Mouse (Mus musculus): ENCODE results near the gene Zfp57. TPM values are rescaled to one million over a fixed set of nuclear protein-coding genes. Genes with fewer than 3 reads are reported as not detected.

Gene Zfp57
- 4.5 and 5.2 TPM in 2 replicates for polyA plus RNA-seq (2012; rRNA removed)

DNA sequence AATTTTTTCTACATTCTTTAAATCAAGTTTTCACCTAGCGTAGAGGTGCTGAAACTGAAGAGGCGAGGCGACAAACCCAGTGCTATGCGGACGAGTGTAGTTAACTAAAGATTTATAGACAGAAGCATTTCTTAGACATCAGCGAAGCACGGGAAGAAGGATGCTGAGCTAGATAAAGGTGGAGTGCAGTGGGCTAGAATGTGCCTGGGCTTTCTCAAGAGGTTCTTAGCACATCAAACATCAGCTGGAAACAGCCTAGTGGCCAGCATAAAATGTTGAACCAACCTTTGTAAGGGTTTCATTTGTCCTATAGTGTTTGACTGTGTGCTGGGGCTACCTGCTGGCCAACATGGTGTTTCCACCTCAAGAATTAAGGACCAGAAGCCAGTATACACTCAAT lies at the start of gene Zfp57:
Gene Zfp57 (plus strand): TSS at position 301 of the 400 bp plus-strand sequence.

DNA sequence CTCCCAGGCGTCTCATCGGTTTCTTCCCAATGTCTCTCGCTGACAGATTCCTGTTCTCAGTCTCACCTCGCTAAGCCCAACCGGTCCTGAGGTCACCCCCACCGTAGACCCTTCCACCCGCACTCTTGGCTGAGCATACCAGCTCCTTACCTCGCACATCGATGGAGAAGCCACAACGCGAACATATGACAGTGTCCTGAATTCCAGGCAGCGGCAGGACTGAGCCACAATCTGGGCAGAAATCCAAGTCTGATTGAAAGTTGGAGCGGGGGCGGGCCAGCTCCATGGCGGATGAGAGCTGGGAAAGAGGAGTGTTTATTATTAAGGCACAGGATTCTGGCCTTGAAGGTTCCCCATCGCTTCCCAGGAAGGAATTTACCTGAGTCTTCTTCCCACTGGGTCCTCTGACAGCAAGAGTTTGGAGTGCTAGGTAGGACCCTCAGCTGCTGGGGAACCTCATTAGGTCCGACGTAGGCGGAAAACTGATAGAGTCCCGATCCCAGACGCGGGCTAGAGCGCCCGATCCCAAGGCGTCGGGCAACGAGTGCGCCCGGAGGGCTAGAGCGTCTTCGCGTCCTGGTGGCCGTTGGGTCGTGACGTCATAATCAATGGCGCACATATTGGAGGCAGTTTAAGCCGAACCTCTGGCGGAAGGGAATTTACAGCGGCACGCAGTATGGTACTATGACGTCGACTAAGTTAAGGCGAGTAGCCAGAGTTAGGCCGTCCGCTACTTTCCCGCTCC lies 42.8 kb upstream of the Zfp57 start, which contains the start of the genes Znrd1 and Znrd1as:
Gene Znrd1 (minus strand): TSS at position 561 of the 745 bp plus-strand sequence.
Gene Znrd1as (plus strand): TSS at position 594 of the 745 bp plus-strand sequence.

DNA sequence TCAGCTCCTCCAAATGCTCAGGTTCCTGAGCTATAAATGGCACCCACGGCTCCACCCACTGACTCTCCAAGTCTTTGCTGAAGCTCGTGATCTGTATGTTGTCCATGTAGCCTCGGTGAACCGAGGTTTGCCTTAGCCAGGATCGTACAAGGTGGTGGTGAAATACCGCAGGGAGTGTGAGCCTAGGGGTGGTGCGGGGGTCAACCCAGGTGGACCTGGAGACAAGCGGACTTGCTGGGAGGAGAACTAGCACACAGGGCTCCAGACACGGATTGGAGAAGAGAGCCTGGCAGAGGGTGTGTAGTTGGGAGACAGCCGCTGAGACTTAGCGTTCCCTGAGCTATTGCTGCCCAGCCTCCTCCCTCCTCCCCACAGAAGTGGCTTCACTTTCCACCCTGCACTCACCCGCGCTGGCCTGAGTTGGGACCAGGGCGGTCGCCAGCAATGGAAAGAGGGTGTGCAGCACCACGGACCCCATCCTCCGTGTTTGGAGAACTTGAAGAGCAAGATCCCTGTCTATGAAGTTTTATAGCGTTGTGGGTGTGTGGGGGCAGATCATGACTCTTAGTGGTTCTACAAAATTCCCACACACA lies 19.6 kb upstream of the Zfp57 start, which contains the start of gene 2410137M14Rik:
Gene 2410137M14Rik (minus strand): TSS at position 17 of the 593 bp plus-strand sequence.

DNA sequence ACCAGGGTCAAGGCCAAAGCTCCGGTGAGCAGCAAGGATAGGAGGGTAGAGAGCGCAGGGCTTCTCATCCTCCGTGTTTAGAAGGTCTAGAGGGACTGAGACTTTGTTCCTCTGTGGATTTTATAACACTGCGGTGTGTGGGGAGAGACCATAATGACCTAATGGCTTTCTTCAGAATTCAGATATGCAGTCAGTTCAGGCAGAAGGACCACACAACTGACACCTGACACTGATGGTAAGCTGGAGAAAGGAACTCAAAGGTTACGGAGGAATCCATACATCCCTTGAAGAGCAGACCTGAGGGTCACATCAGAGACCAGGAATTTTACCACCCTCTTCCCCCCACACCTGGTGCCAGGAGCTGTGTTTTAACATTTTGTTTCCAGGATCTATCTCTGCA lies 11.5 kb upstream of the Zfp57 start, which contains the start of gene H2-M5:
Gene H2-M5 (minus strand): TSS at position 101 of the 400 bp plus-strand sequence.

DNA sequence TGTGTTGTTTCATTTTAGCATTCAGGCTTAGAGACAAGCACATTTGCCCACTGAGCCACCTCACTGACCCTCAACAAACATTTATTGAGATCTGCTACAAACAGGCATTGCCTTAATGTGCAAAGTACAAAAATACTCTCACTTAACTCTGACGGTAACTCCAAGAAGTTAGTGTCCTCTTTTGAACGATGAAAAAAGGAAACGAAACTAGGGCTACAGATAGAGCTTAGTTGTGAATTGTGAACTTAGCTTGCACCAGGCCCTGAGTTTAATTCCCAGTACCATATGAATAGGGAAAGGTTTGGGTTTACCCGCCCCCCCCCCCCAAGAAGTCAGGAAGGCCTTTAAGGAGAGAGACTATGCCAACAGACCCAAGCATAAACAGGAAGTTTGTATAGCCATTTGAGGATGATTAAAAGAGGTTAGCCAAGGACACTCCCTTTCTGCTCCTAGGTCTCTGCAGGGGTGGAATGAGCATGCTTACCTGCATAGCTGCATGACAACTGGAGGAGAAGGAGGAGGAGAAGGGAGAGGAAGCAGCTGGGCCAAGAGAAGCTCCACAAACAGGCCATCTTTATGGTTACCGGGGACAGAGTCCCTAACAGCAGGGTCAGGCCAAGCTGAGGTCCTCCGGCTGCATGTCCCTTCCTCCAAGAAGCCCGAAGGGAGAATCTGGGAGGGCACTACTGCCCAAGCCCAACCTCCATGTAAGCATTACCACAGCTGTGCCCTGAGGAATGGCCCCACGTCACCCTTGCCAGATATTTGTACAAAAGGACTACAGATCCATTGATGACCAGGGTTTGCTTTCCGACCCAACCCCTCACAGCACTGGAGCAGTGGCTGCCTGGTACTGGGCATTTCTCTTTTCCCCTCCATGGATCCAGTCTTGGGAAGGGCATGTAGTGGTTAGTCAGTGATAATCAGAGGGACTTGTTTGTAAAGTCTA lies 21.9 kb downstream of the Zfp57 start, which contains the start of gene Mog:
Gene Mog (minus strand): TSS at position 771 of the 949 bp plus-strand sequence.

DNA sequence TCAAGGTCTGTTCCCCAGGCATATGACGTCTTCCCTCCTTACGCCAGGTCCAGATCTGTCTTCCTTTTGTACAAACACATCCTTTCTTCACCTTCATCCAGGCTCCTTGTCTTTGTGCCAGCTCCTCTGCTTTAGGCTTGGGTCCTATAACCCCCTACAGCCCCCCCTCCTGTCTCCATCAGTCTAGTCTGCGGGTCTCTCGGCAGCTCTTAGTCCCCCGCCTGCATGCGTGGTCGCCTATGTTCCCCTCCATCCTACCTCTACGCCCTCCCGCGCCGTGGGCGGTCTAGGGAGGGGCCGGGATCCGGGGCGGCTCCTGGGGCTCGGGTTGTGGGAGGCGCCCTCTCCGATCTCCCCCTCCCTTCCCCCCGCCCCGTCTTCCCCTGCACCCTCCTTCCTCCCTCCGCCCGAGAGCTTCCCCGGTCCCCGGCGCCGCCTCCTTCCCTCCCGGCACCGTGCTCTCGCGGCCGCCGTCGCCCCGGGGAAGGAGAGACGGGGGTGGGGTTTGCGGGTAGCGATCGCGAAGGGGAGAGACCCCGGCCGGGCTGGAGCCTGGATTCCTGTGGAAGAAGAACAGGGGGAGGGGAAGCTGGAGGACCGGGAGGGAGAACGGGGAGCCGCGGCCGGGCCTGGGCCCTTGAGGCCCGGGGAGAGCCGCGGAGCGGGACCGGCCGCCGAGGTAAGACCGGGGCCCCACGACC lies 44.8 kb downstream of the Zfp57 start, which contains the start of gene Gabbr1:
Gene Gabbr1 (plus strand): TSS at position 356 of the 701 bp plus-strand sequence.

Other genes with a start within 250 kb of the Zfp57 start
- not detected in 2 replicates for gene H2-M10.5, start 228.3 kb upstream of the Zfp57 start, polyA plus RNA-seq (2012; rRNA removed)
- not detected in 2 replicates for gene H2-M10.6, start 189.0 kb upstream of the Zfp57 start, polyA plus RNA-seq (2012; rRNA removed)
- 19.4 and 23.3 TPM in 2 replicates for gene Trim26, start 164.0 kb upstream of the Zfp57 start, polyA plus RNA-seq (2012; rRNA removed)
- 0.25 and 0.42 TPM in 2 replicates for gene Trim15, start 134.0 kb upstream of the Zfp57 start, polyA plus RNA-seq (2012; rRNA removed)
- 37.1 and 43.0 TPM in 2 replicates for gene Trim10, start 131.6 kb upstream of the Zfp57 start, polyA plus RNA-seq (2012; rRNA removed)
- 0.01 TPM in 1 of 2 replicates, not detected in the other for gene Trim40, start 111.0 kb upstream of the Zfp57 start, polyA plus RNA-seq (2012; rRNA removed)
- gene Trim31, start 103.0 kb upstream of the Zfp57 start, polyA plus RNA-seq (2012; rRNA removed): 0.04 TPM in 1 of 2 replicates, not detected in the other
- gene Rnf39, start 58.2 kb upstream of the Zfp57 start, polyA plus RNA-seq (2012; rRNA removed): 0.05 and 0.07 TPM in 2 replicates
- 31.3 and 33.2 TPM in 2 replicates for gene Ppp1r11, start 49.4 kb upstream of the Zfp57 start, polyA plus RNA-seq (2012; rRNA removed)
- 15.5 and 17.6 TPM in 2 replicates for gene Znrd1, start 42.6 kb upstream of the Zfp57 start, polyA plus RNA-seq (2012; rRNA removed)
- gene Znrd1as, start 42.6 kb upstream of the Zfp57 start, polyA plus RNA-seq (2012; rRNA removed): 3.4 and 4.2 TPM in 2 replicates
- gene 2410137M14Rik, start 19.9 kb upstream of the Zfp57 start, polyA plus RNA-seq (2012; rRNA removed): not detected in 2 replicates
- 0.08 and 0.10 TPM in 2 replicates for gene H2-M5, start 11.6 kb upstream of the Zfp57 start, polyA plus RNA-seq (2012; rRNA removed)
- gene Mog, start 22.2 kb downstream of the Zfp57 start, polyA plus RNA-seq (2012; rRNA removed): not detected in 2 replicates
- 3.1 and 5.1 TPM in 2 replicates for gene Gabbr1, start 44.8 kb downstream of the Zfp57 start, polyA plus RNA-seq (2012; rRNA removed)
- gene Olfr90, start 87.3 kb downstream of the Zfp57 start, polyA plus RNA-seq (2012; rRNA removed): not detected in 2 replicates
- gene Olfr91, start 97.1 kb downstream of the Zfp57 start, polyA plus RNA-seq (2012; rRNA removed): not detected in 2 replicates
- not detected in 2 replicates for gene Olfr92, start 118.9 kb downstream of the Zfp57 start, polyA plus RNA-seq (2012; rRNA removed)
- gene Olfr93, start 160.3 kb downstream of the Zfp57 start, polyA plus RNA-seq (2012; rRNA removed): not detected in 2 replicates
- 0.46 and 0.68 TPM in 2 replicates for gene Ubd, start 192.7 kb downstream of the Zfp57 start, polyA plus RNA-seq (2012; rRNA removed)
- not detected in 2 replicates for gene Olfr94, start 199.8 kb downstream of the Zfp57 start, polyA plus RNA-seq (2012; rRNA removed)
- not detected in 2 replicates for gene Olfr95, start 212.0 kb downstream of the Zfp57 start, polyA plus RNA-seq (2012; rRNA removed)
- gene Olfr96, start 219.0 kb downstream of the Zfp57 start, polyA plus RNA-seq (2012; rRNA removed): not detected in 2 replicates
- not detected in 2 replicates for gene Olfr97, start 236.2 kb downstream of the Zfp57 start, polyA plus RNA-seq (2012; rRNA removed)